Mouse (Mus musculus) lung, postnatal 0 days (tissue): Measurements from ENCODE around the gene Afm.

Experiments used
- CTCF ChIP-seq: IDR thresholded peaks from 2 replicates; pipeline ENCODE4 v1.5.1; 2016; ENCODE audit warnings: antibody characterized with exemption, mild to moderate bottlenecking
- EP300 ChIP-seq: IDR thresholded peaks from 2 replicates; pipeline ENCODE4 v1.6.1; 2016; ENCODE audit warnings: antibody characterized with exemption, mild to moderate bottlenecking, control low read depth

- no peak for TF ChIP-seq EP300
- TF ChIP-seq CTCF: no peak
Observed at GRCm38 (mm10) chr5:90501752-90502151, 17.0 kb upstream of the Afm start.
